Mouse (Mus musculus) liver, adult 2 months (tissue): ENCODE results near the gene Wfdc11.

Experiments used
- CTCF ChIP-seq: fragments of 200-500 bp; IDR thresholded peaks from 2 replicates; pipeline ENCODE4 v1.5.1; 2011; ENCODE audit warnings: low read depth, low read length, control low read depth
- POLR2A ChIP-seq: fragments of 200-500 bp; IDR thresholded peaks from 2 replicates; pipeline ENCODE4 v1.6.1; 2011; ENCODE audit warnings: low read length, control low read depth; ENCODE audit not compliant: insufficient read depth; ENCODE audit errors: extremely low read depth

DNA sequence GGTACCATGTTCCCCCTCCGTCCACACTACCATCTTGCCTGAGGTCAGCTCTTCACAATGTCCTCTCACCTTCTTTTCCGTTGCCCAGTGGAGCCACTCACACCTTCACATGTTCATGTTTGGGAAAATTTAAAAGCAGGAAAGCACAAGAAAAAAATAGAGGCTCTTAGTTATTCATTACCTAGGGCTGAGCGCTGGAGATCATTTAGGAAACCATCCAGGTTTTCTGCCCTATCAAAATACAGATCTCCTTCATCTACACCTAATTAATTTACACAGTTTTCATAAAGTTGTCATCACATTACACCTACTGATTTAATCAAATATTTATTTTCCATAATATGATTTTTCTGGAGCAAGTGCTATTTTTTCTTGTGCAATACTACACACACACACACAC is 35.2 kb downstream of the Wfdc11 start, which contains the start of gene Wfdc16:
- TF ChIP-seq CTCF = no peak
- no peak for TF ChIP-seq POLR2A
